ENCODE assay signal across 14 mouse cellular contexts in genomic region chr11:5498422-5498821, GRCm38 (mm10). TPM values are rescaled to one million over a fixed set of nuclear protein-coding genes. Genes with fewer than 3 reads are reported as not detected.
DNase-seq lines count a peak whose midpoint lies in the region; ATAC-seq and TF ChIP-seq lines count a peak whose summit lies in the region.
"Had no signal": no experiment of that assay in that cellular context is flagged by ENCODE, and none has a peak within 500 bp of the region (broad histone marks: within the 10 kb centered on the region; RNA-seq: fewer than 3 reads in every experiment).

No protein-coding gene starts in this region.

- H3K27me3 ChIP-seq in kidney, embryonic 14.5 days (ENCODE audit: control insufficient read depth, insufficient read depth, low read length): no peaks in the 10 kb centered on the region
- no peaks in the 10 kb centered on the region for H3K27me3 ChIP-seq in intestine, embryonic 16.5 days (replicated peaks; ENCODE audit: control insufficient read depth, insufficient read depth, low read length)
- H3K27me3 ChIP-seq in midbrain, embryonic 14.5 days (ENCODE audit: control insufficient read depth, insufficient read depth, low read length): no peaks in the 10 kb centered on the region
- H3K27me3 ChIP-seq: CH12.LX had no signal

- no peaks in the 10 kb centered on the region for H3K36me3 ChIP-seq in kidney, embryonic 14.5 days (ENCODE audit: control insufficient read depth, insufficient read depth, low read length)
- H3K36me3 ChIP-seq in ES-E14 (ENCODE audit: control insufficient read depth, insufficient read depth, low read length, poor library complexity, severe bottlenecking): no peaks in the 10 kb centered on the region
- H3K36me3 ChIP-seq in intestine, embryonic 16.5 days (ENCODE audit: control insufficient read depth, insufficient read depth, low read length): no peaks in the 10 kb centered on the region
- no peaks in the 10 kb centered on the region for H3K36me3 ChIP-seq in midbrain, embryonic 14.5 days (ENCODE audit: control insufficient read depth, insufficient read depth, low read length)
- H3K36me3 ChIP-seq: hindbrain, embryonic 10.5 days had no signal

- H3K4me2 ChIP-seq in kidney, embryonic 14.5 days (replicated peaks; ENCODE audit: low read depth, low read length): no peak overlapping the region
- H3K4me2 ChIP-seq in intestine, embryonic 16.5 days (ENCODE audit: low read depth, low read length): no peak overlapping the region
- no peak overlapping the region for H3K4me2 ChIP-seq in midbrain, embryonic 14.5 days (ENCODE audit: low read length)

- DNase-seq in kidney, postnatal 14 days: no peak
- no peak for DNase-seq in ES-E14 (ENCODE audit: low read depth, low spot score)
- DNase-seq in lung, postnatal 36 days: peak; percentile 65
- no peak for DNase-seq in layer of hippocampus, adult 11-12 months (ENCODE audit: low spot score)
- no peak for DNase-seq in midbrain, embryonic 14.5 days
- DNase-seq: cerebellum, adult 18-20 months; embryo, embryonic 11 days; kidney, postnatal 10 days; layer of hippocampus, postnatal 36 days; right cerebral cortex, postnatal 25 days had no signal

- no peak overlapping the region for H3K9ac ChIP-seq in kidney, embryonic 14.5 days (ENCODE audit: low read depth, low read length)
- H3K9ac ChIP-seq in ES-E14 (ENCODE audit: insufficient read depth, low read depth, low read length, poor library complexity, severe bottlenecking): peak overlapping the region; percentile 49; the same call in 1 of the 2 replicates
- H3K9ac ChIP-seq in intestine, embryonic 16.5 days (ENCODE audit: low read depth, low read length): no peak overlapping the region
- H3K9ac ChIP-seq in midbrain, embryonic 14.5 days (replicated peaks; ENCODE audit: low read length): no peak overlapping the region

- H3K4me3 ChIP-seq in kidney, embryonic 14.5 days (ENCODE audit: low read length): no peak overlapping the region
- no peak overlapping the region for H3K4me3 ChIP-seq in ES-E14 (ENCODE audit: insufficient read depth in 1 of 2, low read depth in 1 of 2, low read length in 2 of 2, poor library complexity in 1 of 2, severe bottlenecking in 1 of 2)
- no peak overlapping the region for H3K4me3 ChIP-seq in intestine, embryonic 16.5 days (ENCODE audit: low read length)
- no peak overlapping the region for H3K4me3 ChIP-seq in midbrain, embryonic 14.5 days (replicated peaks; ENCODE audit: low read depth, low read length)
- H3K4me3 ChIP-seq: hindbrain, embryonic 10.5 days had no signal

- WGBS in kidney, embryonic 14.5 days: 86% methylated on average over 9 of the region's 9 CpGs
- 52% methylated on average over 9 of the region's 9 CpGs for WGBS in intestine, embryonic 16.5 days
- 82% methylated on average over 9 of the region's 9 CpGs for WGBS in midbrain, embryonic 14.5 days

- ATAC-seq in kidney, embryonic 14.5 days (ENCODE audit: low FRiP score, low TSS enrichment): no peak
- ATAC-seq in intestine, embryonic 16.5 days: no peak
- ATAC-seq in midbrain, embryonic 14.5 days (ENCODE audit: low FRiP score, low TSS enrichment): no peak

- in situ Hi-C loops in ES-E14 (cut with MboI; ENCODE audit: low sequenced_read_pairs in 2 of 2, unreplicated experiment in 2 of 2): no loop called here

- H3K27ac ChIP-seq in kidney, embryonic 14.5 days (ENCODE audit: low read depth, low read length): peak overlapping the region; percentile 31; the same call in 1 of the 2 replicates
- peak overlapping the region; percentile 93 for H3K27ac ChIP-seq in ES-E14 (ENCODE audit: insufficient read depth, low read depth, low read length, poor library complexity, severe bottlenecking)
- peak overlapping the region; percentile 61 for H3K27ac ChIP-seq in intestine, embryonic 16.5 days (ENCODE audit: low read length)
- H3K27ac ChIP-seq in midbrain, embryonic 14.5 days (replicated peaks; ENCODE audit: low read depth, low read length): no peak overlapping the region
- H3K27ac ChIP-seq: hindbrain, embryonic 10.5 days had no signal

- no peaks in the 10 kb centered on the region for H3K4me1 ChIP-seq in kidney, embryonic 14.5 days (ENCODE audit: control insufficient read depth, insufficient read depth, low read length)
- H3K4me1 ChIP-seq in ES-E14 (ENCODE audit: control insufficient read depth in 2 of 2, insufficient read depth in 2 of 2, low read length in 2 of 2, poor library complexity in 1 of 2): peaks cover 13 to 28% of the 10 kb centered on the region in 2 experiments
- H3K4me1 ChIP-seq in intestine, embryonic 16.5 days (ENCODE audit: control insufficient read depth, insufficient read depth, low read length): peaks cover 7% of the 10 kb centered on the region; the same call in 1 of the 2 replicates
- H3K4me1 ChIP-seq in midbrain, embryonic 14.5 days (ENCODE audit: control insufficient read depth, insufficient read depth, low read length): no peaks in the 10 kb centered on the region

- no peaks in the 10 kb centered on the region for H3K9me3 ChIP-seq in kidney, embryonic 14.5 days (ENCODE audit: control insufficient read depth, low read length)
- H3K9me3 ChIP-seq in ES-E14 (ENCODE audit: control insufficient read depth, insufficient read depth, low read depth, low read length): no peaks in the 10 kb centered on the region
- no peaks in the 10 kb centered on the region for H3K9me3 ChIP-seq in intestine, embryonic 16.5 days (ENCODE audit: control insufficient read depth, low read length)
- no peaks in the 10 kb centered on the region for H3K9me3 ChIP-seq in midbrain, embryonic 14.5 days (ENCODE audit: control insufficient read depth, low read length)
- H3K9me3 ChIP-seq: hindbrain, embryonic 10.5 days had no signal

TF ChIP-seq in ES-E14, 5 proteins besides CTCF, POLR2A, EP300 and RAD21:
- no peak for TF ChIP-seq HCFC1 (IDR thresholded peaks at IDR 0.05; ENCODE audit: borderline replicate concordance, insufficient read depth, low read length)
- no peak for TF ChIP-seq CHD2 (IDR thresholded peaks at IDR 0.05; ENCODE audit: low read depth, low read length)
- no peak for TF ChIP-seq ZC3H11A (IDR thresholded peaks at IDR 0.05; ENCODE audit: borderline replicate concordance, low read depth, low read length)
- TF ChIP-seq ZNF384 (IDR thresholded peaks at IDR 0.05; ENCODE audit: low read depth, low read length): no peak
- TF ChIP-seq MAFK (IDR thresholded peaks at IDR 0.05; ENCODE audit: insufficient read depth, low read depth, low read length): no peak

RNA-seq across cellular contexts. Expression of gene Xbp1, which starts 22.0 kb away (rescaled TPM):
- polyA plus RNA-seq in kidney, embryonic 14.5 days (2014; fragmentation: Nextera tagmentation; extraction: Ambion mirVana): 141 and 174 TPM in 2 replicates
- 143 and 195 TPM in 2 replicates for total RNA-seq in ES-E14 (2012; rRNA removed)
- 222 and 249 TPM in 2 replicates for polyA plus RNA-seq in intestine, embryonic 16.5 days (2015; fragmentation: Nextera tagmentation; extraction: Ambion mirVana)
- 130 and 138 TPM in 2 replicates for polyA plus RNA-seq in midbrain, embryonic 14.5 days (2014; fragmentation: Nextera tagmentation; extraction: Ambion mirVana)

RNA-seq across cellular contexts. Expression of gene Ccdc117, which starts 43.6 kb away (rescaled TPM):
- 11.1 and 21.3 TPM in 2 replicates for polyA plus RNA-seq in kidney, embryonic 14.5 days (2014; fragmentation: Nextera tagmentation; extraction: Ambion mirVana)
- total RNA-seq in ES-E14 (2012; rRNA removed): 24.2 and 27.4 TPM in 2 replicates
- polyA plus RNA-seq in intestine, embryonic 16.5 days (2015; fragmentation: Nextera tagmentation; extraction: Ambion mirVana): 11.1 and 11.9 TPM in 2 replicates
- polyA plus RNA-seq in midbrain, embryonic 14.5 days (2014; fragmentation: Nextera tagmentation; extraction: Ambion mirVana): 9.2 and 14.8 TPM in 2 replicates

RNA-seq across cellular contexts. Expression of gene Znrf3, which starts 53.8 kb away (rescaled TPM):
- 20.6 and 21.1 TPM in 2 replicates for polyA plus RNA-seq in kidney, embryonic 14.5 days (2014; fragmentation: Nextera tagmentation; extraction: Ambion mirVana)
- total RNA-seq in ES-E14 (2012; rRNA removed): 15.4 and 19.1 TPM in 2 replicates
- 6.8 and 7.3 TPM in 2 replicates for polyA plus RNA-seq in intestine, embryonic 16.5 days (2015; fragmentation: Nextera tagmentation; extraction: Ambion mirVana)
- polyA plus RNA-seq in midbrain, embryonic 14.5 days (2014; fragmentation: Nextera tagmentation; extraction: Ambion mirVana): 7.2 and 7.8 TPM in 2 replicates
